In the genomic region with DNA sequence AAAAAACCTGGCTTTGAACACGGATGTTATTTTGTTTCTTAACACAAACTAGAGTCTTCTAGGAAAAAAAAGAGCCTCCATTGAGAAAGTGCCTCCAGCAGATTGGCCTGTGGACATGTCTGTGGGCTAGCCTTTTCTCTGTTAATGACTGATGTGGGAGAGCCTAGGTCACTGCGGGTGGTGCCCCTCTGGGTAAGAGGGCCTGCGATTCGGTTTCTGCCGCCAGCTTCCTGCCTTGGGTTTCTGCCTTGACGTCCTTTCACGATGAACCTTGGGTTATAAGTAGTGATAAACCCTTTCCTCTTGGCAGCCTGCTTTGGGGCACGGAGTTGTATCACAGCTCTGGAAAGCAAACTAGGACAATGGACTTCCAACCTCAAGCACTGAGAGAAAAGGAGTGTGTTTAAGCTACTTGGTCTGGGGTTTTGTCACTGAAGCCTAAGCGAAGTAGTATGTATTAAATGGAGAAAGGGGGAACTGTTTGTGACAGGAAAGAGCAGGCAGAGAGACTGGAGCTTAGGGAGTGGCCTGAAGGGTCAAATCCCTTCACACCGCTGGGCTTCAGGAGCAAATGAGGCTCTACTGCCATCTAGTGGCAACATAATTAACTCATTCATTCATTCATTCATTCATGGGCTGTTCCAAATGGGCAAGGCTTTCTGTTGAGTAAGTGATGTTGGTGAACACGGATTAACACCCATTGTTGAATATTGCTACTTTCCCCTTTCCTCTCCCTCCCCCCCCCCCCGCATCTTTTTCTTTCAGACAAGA, we compare ENCODE assay signal across 13 mouse cellular contexts. TPM values are rescaled to one million over a fixed set of nuclear protein-coding genes. Genes with fewer than 3 reads are reported as not detected.
DNase-seq lines count a peak whose midpoint lies in the region; ATAC-seq and TF ChIP-seq lines count a peak whose summit lies in the region.
"Had no signal": no experiment of that assay in that cellular context is flagged by ENCODE, and none has a peak within 500 bp of the region (broad histone marks: within the 10 kb centered on the region; RNA-seq: fewer than 3 reads in every experiment).

No protein-coding gene starts in this region.

- H3K4me3 ChIP-seq in hindbrain, embryonic 11.5 days (ENCODE audit: low read depth, low read length): no peak overlapping the region
- no peak overlapping the region for H3K4me3 ChIP-seq in hindbrain, embryonic 12.5 days
- no peak overlapping the region for H3K4me3 ChIP-seq in spleen, adult 2 months (ENCODE audit: extremely low read depth, insufficient read depth, insufficient read length)
- H3K4me3 ChIP-seq: embryonic facial prominence, embryonic 13.5 days; heart, embryonic 10.5 days; lung, embryonic 15.5 days had no signal

- no peaks in the 10 kb centered on the region for H3K27me3 ChIP-seq in hindbrain, embryonic 11.5 days (ENCODE audit: control insufficient read depth, insufficient read depth, low read length)
- H3K27me3 ChIP-seq in hindbrain, embryonic 12.5 days: no peaks in the 10 kb centered on the region; the same call in 1 of the 2 replicates
- no peaks in the 10 kb centered on the region for H3K27me3 ChIP-seq in spleen, adult 2 months (ENCODE audit: control insufficient read depth, insufficient read depth, low read length)
- H3K27me3 ChIP-seq in splenic B cell, adult 2 months (ENCODE audit: control insufficient read depth, insufficient read depth, low read length, poor library complexity, severe bottlenecking): no peaks in the 10 kb centered on the region
- H3K27me3 ChIP-seq: embryonic facial prominence, embryonic 13.5 days; lung, embryonic 15.5 days had no signal

- H3K9me3 ChIP-seq in hindbrain, embryonic 11.5 days (ENCODE audit: control insufficient read depth, low read length): no peaks in the 10 kb centered on the region
- no peaks in the 10 kb centered on the region for H3K9me3 ChIP-seq in hindbrain, embryonic 12.5 days (replicated peaks)
- H3K9me3 ChIP-seq: embryonic facial prominence, embryonic 13.5 days; heart, embryonic 10.5 days; lung, embryonic 15.5 days had no signal

- TF ChIP-seq CTCF in spleen, adult 2 months (IDR thresholded peaks at IDR 0.05; ENCODE audit: extremely low read depth, insufficient read depth, insufficient read length, insufficient replicate concordance): peak; percentile 49; the same call in 1 of the 2 replicates

- no peak for ATAC-seq in hindbrain, embryonic 11.5 days (ENCODE audit: low FRiP score)
- no peak for ATAC-seq in hindbrain, embryonic 12.5 days (ENCODE audit: low FRiP score)
- peak; percentile 41 for ATAC-seq in common myeloid progenitor, adult 5-6 weeks (replicated peaks; ENCODE audit: low read depth, poor library complexity, severe bottlenecking)

- 70% methylated on average over 11 of the region's 12 CpGs for WGBS in hindbrain, embryonic 11.5 days
- 69% methylated on average over 12 of the region's 12 CpGs for WGBS in hindbrain, embryonic 12.5 days
- WGBS in spleen, adult 2 months: 65% methylated on average over 12 of the region's 12 CpGs

- no peaks in the 10 kb centered on the region for H3K36me3 ChIP-seq in hindbrain, embryonic 11.5 days (ENCODE audit: control insufficient read depth, insufficient read depth, low read length)
- H3K36me3 ChIP-seq in hindbrain, embryonic 12.5 days: no peaks in the 10 kb centered on the region
- H3K36me3 ChIP-seq in spleen, adult 2 months (ENCODE audit: control insufficient read depth, insufficient read depth, low read length): no peaks in the 10 kb centered on the region
- no peaks in the 10 kb centered on the region for H3K36me3 ChIP-seq in splenic B cell, adult 2 months (ENCODE audit: control insufficient read depth, insufficient read depth, low read length, poor library complexity, severe bottlenecking)
- H3K36me3 ChIP-seq: embryonic facial prominence, embryonic 13.5 days; heart, embryonic 10.5 days; lung, embryonic 15.5 days had no signal

- H3K4me2 ChIP-seq in hindbrain, embryonic 11.5 days (replicated peaks; ENCODE audit: low read depth, low read length): no peak overlapping the region
- H3K4me2 ChIP-seq in hindbrain, embryonic 12.5 days (replicated peaks): no peak overlapping the region
- H3K4me2 ChIP-seq: embryonic facial prominence, embryonic 13.5 days; lung, embryonic 15.5 days had no signal

- no peak for TF ChIP-seq POLR2A in spleen, adult 2 months (IDR thresholded peaks at IDR 0.05; ENCODE audit: low read depth, low read length)

- peaks cover 4% of the 10 kb centered on the region; the same call in 1 of the 2 replicates for H3K4me1 ChIP-seq in hindbrain, embryonic 11.5 days (replicated peaks; ENCODE audit: control insufficient read depth, insufficient read depth, low read length)
- H3K4me1 ChIP-seq in hindbrain, embryonic 12.5 days: peaks cover 10% of the 10 kb centered on the region
- no peaks in the 10 kb centered on the region; the same call in 1 of the 2 replicates for H3K4me1 ChIP-seq in spleen, adult 2 months (ENCODE audit: control insufficient read depth, insufficient read depth, insufficient read length)

- no peak overlapping the region for H3K27ac ChIP-seq in hindbrain, embryonic 11.5 days (ENCODE audit: low read depth, low read length)
- H3K27ac ChIP-seq in hindbrain, embryonic 12.5 days: no peak overlapping the region
- H3K27ac ChIP-seq in spleen, adult 2 months (ENCODE audit: insufficient read depth, low read length): no peak overlapping the region
- H3K27ac ChIP-seq: embryonic facial prominence, embryonic 13.5 days; heart, embryonic 10.5 days; lung, embryonic 15.5 days had no signal

- DNase-seq in hindbrain, embryonic 11.5 days (ENCODE audit: low spot score): peak; percentile 34
- DNase-seq in spleen, adult 2 months (ENCODE audit: low read depth in 1 of 2, low spot score in 2 of 2): no peak
- no peak for DNase-seq in spleen, adult 18-20 months
- DNase-seq in splenic B cell, adult 2 months (ENCODE audit: low read depth, low spot score): peak; percentile 76
- DNase-seq in right cerebral cortex, adult 18-20 months: no peak
- DNase-seq in cerebellum, adult 11-12 months: no peak
- DNase-seq: kidney, postnatal 36 days; thymus, postnatal 25 days had no signal

- no peak overlapping the region for H3K9ac ChIP-seq in hindbrain, embryonic 11.5 days (ENCODE audit: low read depth, low read length)
- no peak overlapping the region for H3K9ac ChIP-seq in hindbrain, embryonic 12.5 days
- H3K9ac ChIP-seq: embryonic facial prominence, embryonic 13.5 days; lung, embryonic 15.5 days had no signal

RNA-seq across cellular contexts. Expression of a gene that starts 23.9 kb away (rescaled TPM):
- polyA plus RNA-seq in hindbrain, embryonic 11.5 days (2014; fragmentation: Nextera tagmentation; extraction: Ambion mirVana): 161 and 166 TPM in 2 replicates
- 144 and 147 TPM in 2 replicates for polyA plus RNA-seq in hindbrain, embryonic 12.5 days (2016; fragmentation: Nextera tagmentation; extraction: Ambion mirVana)
- polyA plus RNA-seq in spleen, adult 2 months (2012; rRNA removed): 73.8 and 102 TPM in 2 replicates
- total RNA-seq in common myeloid progenitor, adult 5-6 weeks (2017): 139 and 195 TPM in 2 replicates

RNA-seq across cellular contexts. Expression of a gene that starts 59.2 kb away (rescaled TPM):
- 0.33 and 0.42 TPM in 2 replicates for polyA plus RNA-seq in hindbrain, embryonic 11.5 days (2014; fragmentation: Nextera tagmentation; extraction: Ambion mirVana)
- polyA plus RNA-seq in hindbrain, embryonic 12.5 days (2016; fragmentation: Nextera tagmentation; extraction: Ambion mirVana): 0.10 TPM in 1 of 2 replicates, not detected in the other
- polyA plus RNA-seq in spleen, adult 2 months (2012; rRNA removed): 0.18 and 0.26 TPM in 2 replicates
- total RNA-seq in common myeloid progenitor, adult 5-6 weeks (2017): 0.29 and 1.1 TPM in 2 replicates
- polyA plus RNA-seq: lung, embryonic 15.5 days had no signal

Comparison
In these comparisons a context has a peak if more than half of its experiments do, and no peak if none do; other contexts are left out.
1. DNase-seq: peak in hindbrain, embryonic 11.5 days (single experiment) and splenic B cell, adult 2 months (single experiment); none in spleen, adult 2 months (0 of 2), spleen, adult 18-20 months (0 of 2), right cerebral cortex, adult 18-20 months (single experiment) and cerebellum, adult 11-12 months (single experiment).